Mouse (Mus musculus) retina, adult 2 months (tissue): ENCODE results near the gene Mrpl28.
"Not testable (repeated sequence)": the region's sequence is repeated elsewhere in the genome, so short reads cannot be mapped to it uniquely, and the experiment has no call there.

ENCODE experiments used
- DNase-seq: peaks from one replicate; pipeline ENCODE4 v3.0.0-alpha.2; 2012; ENCODE audit warnings: low read depth, low spot score

The Mrpl28 gene

GRCm38 (mm10) chr17:26175248-26175647, 51.9 kb downstream of the Mrpl28 start:
- not testable (repeated sequence) for DNase-seq
